Mouse (Mus musculus): ENCODE measurements around the gene Scimp.

Gene Scimp

GRCm38 (mm10) chr11:70812365-70812764 is at the start of gene Scimp:
Gene Scimp (minus strand): TSS chr11:70812586.
- peak; percentile 94 for DNase-seq

GRCm38 (mm10) chr11:70860371-70860770 is 48.0 kb upstream of the Scimp start:
- peak; percentile 66 for DNase-seq

- no peak for DNase-seq
These were observed 33.6 kb upstream of the Scimp start for GRCm38 (mm10) chr11:70846029-70846428.

GRCm38 (mm10) chr11:70845457-70845978 is 33.1 kb upstream of the Scimp start:
- DNase-seq = no peak

- DNase-seq = peak; percentile 100
These were observed 32.4 kb upstream of the Scimp start, which contains the start of gene Rabep1 for GRCm38 (mm10) chr11:70844559-70845456. Gene Rabep1 (plus strand): TSS chr11:70844778.

- peak; percentile 92 for DNase-seq
These were observed 31.5 kb upstream of the Scimp start for GRCm38 (mm10) chr11:70843701-70844551.

GRCm38 (mm10) chr11:70842983-70843382 is 30.6 kb upstream of the Scimp start:
- DNase-seq = no peak

- no peak for DNase-seq
These were observed 26.2 kb upstream of the Scimp start for GRCm38 (mm10) chr11:70838610-70839009.

- no peak for DNase-seq
These were observed 24.6 kb upstream of the Scimp start for GRCm38 (mm10) chr11:70837031-70837430.

- DNase-seq = no peak
These were observed 23.0 kb upstream of the Scimp start for GRCm38 (mm10) chr11:70835381-70835831.

GRCm38 (mm10) chr11:70833831-70834230 is 21.4 kb upstream of the Scimp start:
- no peak for DNase-seq

- peak; percentile 60 for DNase-seq
These were observed 21.0 kb upstream of the Scimp start for GRCm38 (mm10) chr11:70833408-70833807.

GRCm38 (mm10) chr11:70831201-70831600 is 18.8 kb upstream of the Scimp start:
- DNase-seq = no peak

GRCm38 (mm10) chr11:70828975-70829615 is 16.7 kb upstream of the Scimp start:
- peak; percentile 56 for DNase-seq

- peak; percentile 63 for DNase-seq
These were observed 13.8 kb upstream of the Scimp start for GRCm38 (mm10) chr11:70826207-70826606.

- peak; percentile 89 for DNase-seq
These were observed 9.6 kb upstream of the Scimp start for GRCm38 (mm10) chr11:70821728-70822591.

- peak; percentile 72 for DNase-seq
These were observed 7.7 kb upstream of the Scimp start for GRCm38 (mm10) chr11:70820120-70820519.

GRCm38 (mm10) chr11:70816770-70817169 is 4.4 kb upstream of the Scimp start:
- peak; percentile 84 for DNase-seq

GRCm38 (mm10) chr11:70815498-70816078 is 3.2 kb upstream of the Scimp start:
- DNase-seq = peak; percentile 92

- peak; percentile 62 for DNase-seq
These were observed 2.7 kb upstream of the Scimp start for GRCm38 (mm10) chr11:70815071-70815470.

Data from heart, adult 11 months (tissue).